Mouse (Mus musculus): ENCODE measurements around the gene Cfap97d1. TPM values are rescaled to one million over a fixed set of nuclear protein-coding genes. Genes with fewer than 3 reads are reported as not detected.

The Cfap97d1 gene
- polyA plus RNA-seq, 1 experiment from 2014 or later: not detected

GRCm38 (mm10) chr11:102013201-102013600 is 29.1 kb downstream of the Cfap97d1 start:
- no peak overlapping the region for H3K9ac ChIP-seq (replicated peaks)
- no peak overlapping the region for H3K4me2 ChIP-seq (replicated peaks)
- no peaks in the 10 kb centered on the region for H3K27me3 ChIP-seq
- no peak overlapping the region for H3K27ac ChIP-seq (replicated peaks)
- H3K9me3 ChIP-seq: no peaks in the 10 kb centered on the region
- 88% methylated on average over 8 of the region's 8 CpGs for WGBS
- H3K36me3 ChIP-seq: peaks cover 79% of the 10 kb centered on the region
- ATAC-seq (ENCODE audit: low FRiP score, low read depth): no peak
- peaks cover 24% of the 10 kb centered on the region for H3K4me1 ChIP-seq
- no peak overlapping the region for H3K4me3 ChIP-seq

GRCm38 (mm10) chr11:102015472-102015871 is 31.4 kb downstream of the Cfap97d1 start:
- H3K36me3 ChIP-seq: peaks cover 63% of the 10 kb centered on the region
- H3K4me1 ChIP-seq: peaks cover 17% of the 10 kb centered on the region
- no peak overlapping the region; the same call in 1 of the 2 replicates for H3K27ac ChIP-seq (replicated peaks)
- H3K9me3 ChIP-seq: no peaks in the 10 kb centered on the region
- no peak overlapping the region for H3K4me2 ChIP-seq (replicated peaks)
- no peak overlapping the region for H3K9ac ChIP-seq (replicated peaks)
- 59% methylated on average over 6 of the region's 6 CpGs for WGBS
- ATAC-seq (ENCODE audit: low FRiP score, low read depth): no peak
- H3K27me3 ChIP-seq: no peaks in the 10 kb centered on the region
- no peak overlapping the region for H3K4me3 ChIP-seq

- Histone ChIP-seq H3K9me3 (no peaks in the 10 kb centered on the region), H3K4me1 (peaks cover 15% of the 10 kb centered on the region; the same call in 1 of the 2 replicates), H3K9ac (replicated peaks) (no peak overlapping the region), H3K4me2 (replicated peaks) (no peak overlapping the region), H3K4me3 (no peak overlapping the region), H3K27me3 (no peaks in the 10 kb centered on the region), H3K27ac (replicated peaks) (no peak overlapping the region; the same call in 1 of the 2 replicates), H3K36me3 (peaks cover 58% of the 10 kb centered on the region)
- no peak for ATAC-seq (ENCODE audit: low FRiP score, low read depth)
- 88% methylated on average over 1 of the region's 1 CpGs for WGBS
Measured at GRCm38 (mm10) chr11:102016136-102016535, 32.1 kb downstream of the Cfap97d1 start.

GRCm38 (mm10) chr11:102019736-102020135 is 35.7 kb downstream of the Cfap97d1 start:
- H3K9me3 ChIP-seq: no peaks in the 10 kb centered on the region
- peaks cover 13% of the 10 kb centered on the region for H3K4me1 ChIP-seq
- peaks cover 45% of the 10 kb centered on the region for H3K36me3 ChIP-seq
- 80% methylated on average over 9 of the region's 9 CpGs for WGBS
- H3K27me3 ChIP-seq: no peaks in the 10 kb centered on the region
- no peak for ATAC-seq (ENCODE audit: low FRiP score, low read depth)
- no peak overlapping the region for H3K4me2 ChIP-seq (replicated peaks)
- no peak overlapping the region for H3K9ac ChIP-seq (replicated peaks)
- H3K4me3 ChIP-seq: no peak overlapping the region
- peak overlapping the region; percentile 25; the same call in 1 of the 2 replicates for H3K27ac ChIP-seq (replicated peaks)

GRCm38 (mm10) chr11:102021196-102021595 is 37.1 kb downstream of the Cfap97d1 start:
- H3K4me2 ChIP-seq (replicated peaks): no peak overlapping the region
- no peak for ATAC-seq (ENCODE audit: low FRiP score, low read depth)
- 95% methylated on average over 5 of the region's 5 CpGs for WGBS

GRCm38 (mm10) chr11:102023406-102023805 is 39.3 kb downstream of the Cfap97d1 start:
- no peak overlapping the region for H3K27ac ChIP-seq (replicated peaks)
- 0 out of 2 replicates have a peak overlapping the region, but pooled peaks have one; percentile 31 for H3K9ac ChIP-seq (replicated peaks)
- H3K27me3 ChIP-seq: no peaks in the 10 kb centered on the region
- peaks cover 33% of the 10 kb centered on the region for H3K4me1 ChIP-seq
- no peak overlapping the region for H3K4me2 ChIP-seq (replicated peaks)
- H3K4me3 ChIP-seq: no peak overlapping the region
- 80% methylated on average over 13 of the region's 13 CpGs for WGBS
- ATAC-seq (ENCODE audit: low FRiP score, low read depth): no peak
- no peaks in the 10 kb centered on the region for H3K9me3 ChIP-seq
- H3K36me3 ChIP-seq: peaks cover 21% of the 10 kb centered on the region

More at GRCm38 (mm10) chr11:102021196-102021595, 37.1 kb downstream of the Cfap97d1 start:
- no peak overlapping the region for H3K27ac ChIP-seq (replicated peaks)
- H3K9me3 ChIP-seq: no peaks in the 10 kb centered on the region
- no peak overlapping the region for H3K4me3 ChIP-seq
- peaks cover 23% of the 10 kb centered on the region for H3K4me1 ChIP-seq
- no peak overlapping the region for H3K9ac ChIP-seq (replicated peaks)
- no peaks in the 10 kb centered on the region for H3K27me3 ChIP-seq
- H3K36me3 ChIP-seq: peaks cover 40% of the 10 kb centered on the region

GRCm38 (mm10) chr11:102024084-102024758 is 40.1 kb downstream of the Cfap97d1 start:
- no peaks in the 10 kb centered on the region for H3K9me3 ChIP-seq
- ATAC-seq (ENCODE audit: low FRiP score, low read depth): no peak
- no peak overlapping the region for H3K27ac ChIP-seq (replicated peaks)
- no peaks in the 10 kb centered on the region for H3K27me3 ChIP-seq
- no peak overlapping the region for H3K4me3 ChIP-seq
- peaks cover 19% of the 10 kb centered on the region for H3K36me3 ChIP-seq
- no peak overlapping the region for H3K9ac ChIP-seq (replicated peaks)
- WGBS: 90% methylated on average over 6 of the region's 6 CpGs
- H3K4me2 ChIP-seq (replicated peaks): no peak overlapping the region
- H3K4me1 ChIP-seq: peaks cover 33% of the 10 kb centered on the region

- Histone ChIP-seq H3K27ac (replicated peaks) (no peak overlapping the region), H3K4me1 (peaks cover 31% of the 10 kb centered on the region), H3K9ac (replicated peaks) (no peak overlapping the region), H3K9me3 (no peaks in the 10 kb centered on the region), H3K36me3 (peaks cover 19% of the 10 kb centered on the region), H3K27me3 (no peaks in the 10 kb centered on the region), H3K4me2 (replicated peaks) (peak overlapping the region; percentile 83), H3K4me3 (0 out of 2 replicates have a peak overlapping the region, but pooled peaks have one; percentile 4)
- ATAC-seq (ENCODE audit: low FRiP score, low read depth): no peak
- 86% methylated on average over 4 of the region's 4 CpGs for WGBS
Measured at GRCm38 (mm10) chr11:102024875-102025274, 40.8 kb downstream of the Cfap97d1 start.

GRCm38 (mm10) chr11:102025354-102025753 is 41.3 kb downstream of the Cfap97d1 start:
- peaks cover 18% of the 10 kb centered on the region for H3K36me3 ChIP-seq

GRCm38 (mm10) chr11:102025991-102026660 is 42.0 kb downstream of the Cfap97d1 start:
- WGBS: 4% methylated on average over 23 of the region's 23 CpGs
- Histone ChIP-seq H3K27me3 (peaks cover 3% of the 10 kb centered on the region; the same call in 1 of the 2 replicates), H3K4me3 (peak overlapping the region; percentile 72), H3K9me3 (no peaks in the 10 kb centered on the region), H3K4me1 (peaks cover 31% of the 10 kb centered on the region), H3K27ac (replicated peaks) (peak overlapping the region; percentile 91), H3K9ac (replicated peaks) (peak overlapping the region; percentile 74), H3K36me3 (peaks cover 17% of the 10 kb centered on the region; the same call in 1 of the 2 replicates), H3K4me2 (replicated peaks) (peak overlapping the region; percentile 83)
- peak; percentile 42; the same call in 1 of the 2 replicates for ATAC-seq (ENCODE audit: low FRiP score, low read depth)

More at GRCm38 (mm10) chr11:102025354-102025753, 41.3 kb downstream of the Cfap97d1 start:
- Histone ChIP-seq H3K4me3 (peak overlapping the region; percentile 72), H3K27ac (replicated peaks) (no peak overlapping the region), H3K9me3 (no peaks in the 10 kb centered on the region), H3K4me2 (replicated peaks) (peak overlapping the region; percentile 83), H3K4me1 (peaks cover 31% of the 10 kb centered on the region), H3K27me3 (no peaks in the 10 kb centered on the region; the same call in 1 of the 2 replicates), H3K9ac (replicated peaks) (no peak overlapping the region)
- 35% methylated on average over 7 of the region's 7 CpGs for WGBS
- no peak for ATAC-seq (ENCODE audit: low FRiP score, low read depth)

GRCm38 (mm10) chr11:102026694-102027360 is 42.7 kb downstream of the Cfap97d1 start:
- Histone ChIP-seq H3K9me3 (no peaks in the 10 kb centered on the region), H3K4me1 (peaks cover 31% of the 10 kb centered on the region), H3K27me3 (peaks cover 6% of the 10 kb centered on the region; the same call in 1 of the 2 replicates), H3K36me3 (peaks cover 12% of the 10 kb centered on the region; the same call in 1 of the 2 replicates), H3K9ac (replicated peaks) (peak overlapping the region; percentile 74), H3K4me2 (replicated peaks) (peak overlapping the region; percentile 83), H3K27ac (replicated peaks) (peak overlapping the region; percentile 91), H3K4me3 (peak overlapping the region; percentile 72)
- under 1% methylated on average over 42 of the region's 73 CpGs for WGBS
- ATAC-seq (ENCODE audit: low FRiP score, low read depth): peak; percentile 92

All from midbrain, embryonic 12.5 days (tissue).